Mouse (Mus musculus) kidney, postnatal 25 days (tissue): ENCODE measurements around the gene Scp2.
A peak's percentile ranks its signal among the peaks of the same experiment; 100 is the strongest.

Experiments
- DNase-seq, 2 experiments: peaks; one replicate each; pipeline ENCODE4 v3.0.0; 2021; ENCODE audit warnings: mixed read lengths in 2 of 2

Scp2 gene

DNA sequence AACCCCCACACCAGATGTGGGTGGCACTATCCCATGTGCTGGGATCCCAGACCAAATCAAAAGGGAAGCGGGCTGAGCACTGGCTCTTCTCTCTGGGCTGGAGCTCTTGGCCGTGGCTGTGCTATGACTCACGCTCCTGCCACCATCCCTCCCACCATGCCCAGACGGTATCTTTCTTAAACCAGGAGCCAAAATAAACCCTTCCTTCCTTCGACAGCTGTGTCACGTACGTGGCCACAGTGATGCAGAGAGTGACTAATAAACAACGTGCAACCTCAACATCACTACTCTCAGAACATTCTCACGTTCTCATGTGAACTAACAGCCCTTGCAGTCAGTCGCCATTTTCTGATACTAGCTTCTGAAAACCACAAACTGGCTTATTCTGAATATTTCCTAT lies 86.6 kb downstream of the Scp2 start:
- no peak for DNase-seq

DNA sequence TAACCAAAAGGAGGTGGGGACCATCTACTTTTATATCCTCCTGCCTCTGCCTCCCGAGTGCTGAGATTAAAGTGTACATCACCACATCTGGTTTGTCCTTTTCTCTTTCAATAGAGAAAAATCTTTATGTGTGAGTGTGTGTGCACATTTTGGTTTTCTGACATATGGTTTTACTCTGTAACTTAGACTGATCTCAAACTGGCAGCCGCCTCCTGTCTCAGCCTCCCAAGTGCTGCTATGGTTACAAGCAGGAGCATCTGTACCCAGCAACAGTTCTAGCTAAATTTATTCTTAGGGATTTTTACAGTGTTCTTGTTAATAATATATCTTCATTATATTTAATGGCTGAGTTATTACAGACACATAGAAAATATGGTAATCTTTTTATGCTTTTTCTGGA lies 87.6 kb downstream of the Scp2 start:
- no peak for DNase-seq

DNA sequence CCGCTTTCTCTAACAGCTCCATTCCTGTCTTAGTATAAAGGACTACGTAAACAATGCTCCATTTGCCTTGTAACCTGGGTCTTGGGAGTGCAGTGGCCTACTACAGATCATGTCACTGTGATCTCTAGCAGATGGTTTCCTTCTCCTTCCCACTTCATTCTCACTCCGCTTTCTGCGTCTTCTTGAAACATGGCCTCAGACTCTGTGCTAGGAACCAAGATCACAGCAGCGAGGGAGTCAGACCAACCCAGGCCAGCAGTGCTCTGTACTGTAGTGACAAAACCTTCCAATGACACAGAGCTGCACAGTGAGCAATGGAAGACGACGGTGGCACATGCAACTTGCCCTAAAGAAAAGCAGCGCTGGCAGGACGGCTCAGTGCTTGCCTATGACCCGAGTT lies 88.9 kb downstream of the Scp2 start:
- no peak for DNase-seq

DNA sequence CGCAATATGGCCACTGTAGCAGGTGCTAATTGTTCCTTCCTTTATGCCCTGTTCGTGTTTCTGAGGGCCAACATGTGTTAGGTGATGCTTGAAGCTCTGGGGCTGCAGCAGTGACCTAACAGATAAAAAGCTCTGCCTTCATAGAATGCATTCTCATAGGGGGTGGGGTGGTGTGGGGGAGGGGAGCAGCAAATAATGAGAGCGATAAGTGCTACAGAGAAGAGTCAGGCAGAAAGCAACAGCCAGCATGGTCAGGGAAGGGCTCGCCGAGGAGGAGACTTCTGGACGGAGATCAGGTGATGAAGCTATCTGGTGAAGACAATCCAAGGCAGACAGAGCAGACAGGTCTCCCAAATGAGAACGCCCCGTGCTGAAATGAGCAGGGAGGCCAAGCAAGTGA lies 92.1 kb downstream of the Scp2 start:
- no peak for DNase-seq

DNA sequence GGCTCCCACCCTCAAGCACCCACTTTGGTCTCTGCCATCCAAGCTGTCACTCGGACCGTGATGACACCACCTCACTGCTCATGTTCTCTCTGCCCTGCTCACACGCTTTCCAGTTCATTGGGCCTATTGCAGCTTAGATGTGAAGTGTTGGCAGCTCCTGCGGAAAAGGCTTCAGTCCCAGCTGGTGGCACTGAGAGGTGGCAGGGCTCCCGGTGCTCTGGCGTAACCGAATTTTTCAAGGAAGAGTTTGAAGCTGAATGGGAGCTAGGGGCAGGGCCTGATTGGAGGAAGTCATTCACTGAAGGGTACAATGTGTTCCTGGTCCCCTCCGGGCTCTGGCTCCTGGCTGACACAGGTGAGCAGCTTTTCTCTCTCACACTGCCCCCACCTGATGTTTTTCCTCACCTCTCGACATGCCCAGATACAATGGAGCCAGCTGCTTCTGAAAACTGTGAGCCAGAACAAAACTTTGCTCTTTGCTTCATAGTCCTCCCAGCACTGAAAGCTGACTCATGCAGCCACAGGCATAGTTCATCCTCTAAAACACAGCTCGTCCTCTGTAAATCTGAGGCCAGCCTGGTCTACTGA lies 93.0 kb downstream of the Scp2 start:
- DNase-seq = peak; percentile 5 to 65

DNA sequence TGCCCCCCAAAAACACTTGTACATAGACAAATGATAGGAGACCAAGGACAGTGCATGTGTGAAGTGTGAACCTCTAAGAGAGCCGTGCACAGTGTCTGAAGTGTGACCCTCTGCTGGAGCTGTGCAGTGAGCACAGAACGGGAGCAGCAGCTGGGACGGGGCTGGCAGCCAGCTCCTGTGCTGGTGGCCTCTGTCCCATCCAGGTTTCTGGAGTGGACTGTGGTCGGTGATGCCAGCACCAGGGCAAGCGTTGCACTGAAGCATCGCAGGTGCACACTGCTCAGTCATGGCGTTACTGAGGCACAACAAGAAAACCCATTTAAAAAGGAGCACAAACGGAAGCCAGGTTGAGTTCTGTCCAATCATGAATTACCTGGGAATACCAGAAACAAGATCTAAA lies 98.7 kb downstream of the Scp2 start:
- DNase-seq = no peak

DNA sequence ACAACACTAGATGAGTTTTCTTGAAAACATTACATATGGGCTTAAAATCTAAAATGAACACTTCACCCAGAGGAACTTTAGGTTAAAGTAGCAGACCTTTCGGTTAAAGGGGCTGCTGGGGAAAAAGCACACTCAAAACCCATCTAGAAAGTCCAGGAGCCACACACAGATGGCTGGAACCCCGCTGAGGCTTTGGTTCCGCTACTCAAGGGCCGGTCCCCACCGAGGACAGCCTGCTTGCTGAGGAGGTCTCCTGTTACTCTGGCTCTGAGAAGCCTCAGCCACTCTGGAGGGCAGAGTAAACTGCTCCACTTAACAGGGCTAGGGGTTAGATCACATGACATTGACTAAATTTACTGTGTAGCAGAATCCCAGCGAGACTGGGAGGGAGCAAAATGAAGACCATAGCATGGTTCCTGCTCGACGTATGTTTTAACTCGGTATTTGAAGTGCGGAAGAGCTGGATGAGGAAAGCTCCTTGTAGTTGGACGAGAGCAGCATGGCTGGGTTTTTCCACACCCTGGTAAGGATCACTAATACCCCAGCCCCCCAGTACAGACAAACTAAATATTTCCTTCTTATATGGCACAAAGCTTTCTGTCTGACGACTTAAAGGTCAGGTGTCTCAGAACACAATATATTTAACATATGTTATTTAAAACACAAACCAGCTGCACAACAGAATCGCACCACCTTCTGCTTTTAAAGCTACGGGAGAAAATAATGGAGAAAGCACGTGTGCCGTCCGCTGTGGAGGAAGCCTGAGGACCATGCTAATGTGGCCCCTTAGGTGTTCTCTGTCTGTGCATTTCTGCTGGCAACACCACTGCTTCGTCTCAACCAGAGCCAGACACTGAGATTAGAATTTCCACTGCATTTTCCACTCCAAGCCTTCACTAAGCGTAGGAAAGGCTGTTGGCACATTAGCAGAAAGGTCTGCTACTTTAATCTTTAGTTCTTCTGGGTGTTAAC lies 99.4 kb downstream of the Scp2 start:
- no peak for DNase-seq

DNA sequence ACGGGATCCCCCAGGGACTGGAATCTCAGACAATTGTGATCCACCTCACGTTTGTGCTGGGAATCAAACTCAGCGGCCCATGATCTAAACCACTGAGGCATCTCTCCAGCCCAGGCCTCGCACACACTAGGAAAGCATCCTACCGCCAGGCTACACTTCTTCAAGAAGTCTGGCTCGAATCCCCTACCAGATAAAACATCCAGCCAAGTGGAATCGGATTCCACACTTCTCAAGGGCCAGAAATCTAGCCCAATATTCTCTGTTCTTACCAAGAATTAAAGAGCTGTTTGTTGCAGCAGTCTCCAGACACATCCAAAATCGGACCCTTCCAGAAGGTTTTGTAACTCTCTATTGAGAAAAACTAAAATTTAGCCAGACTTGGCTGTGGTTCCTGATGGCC lies 107.8 kb downstream of the Scp2 start:
- DNase-seq = no peak

DNA sequence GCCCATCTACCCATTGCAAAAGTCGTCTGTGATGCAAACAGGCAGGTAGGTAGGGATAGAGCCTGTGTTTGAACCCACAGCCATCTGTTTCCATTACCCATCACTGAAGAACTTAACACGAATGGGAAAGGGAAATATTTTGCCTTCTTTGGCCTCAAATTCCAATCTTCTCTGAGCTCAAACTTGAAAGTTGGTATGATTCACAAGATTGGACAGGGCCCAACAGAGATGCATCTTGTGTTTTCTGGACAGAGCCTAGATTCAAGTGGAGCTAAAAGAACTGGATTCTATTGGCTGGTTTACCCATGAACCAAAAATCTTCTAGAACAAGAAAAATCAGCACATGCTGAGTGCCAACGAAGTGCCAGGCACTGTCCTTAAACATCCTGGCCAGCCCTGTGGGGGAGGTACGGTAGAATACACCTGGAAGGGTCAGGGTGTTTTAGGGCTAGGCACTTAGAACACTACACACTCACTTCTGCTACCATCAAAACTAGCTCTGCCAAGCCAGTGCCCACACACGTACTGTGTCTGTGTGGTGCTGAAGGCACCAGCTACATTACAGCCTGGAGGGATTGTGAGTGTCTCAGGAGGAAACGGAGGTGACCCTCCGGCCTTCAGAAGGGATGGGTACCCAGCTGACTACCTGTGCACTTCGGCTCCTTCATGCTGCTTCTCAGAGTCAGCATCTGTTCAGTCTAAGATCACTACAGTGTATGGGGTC lies 111.6 kb downstream of the Scp2 start:
- DNase-seq = no peak

DNA sequence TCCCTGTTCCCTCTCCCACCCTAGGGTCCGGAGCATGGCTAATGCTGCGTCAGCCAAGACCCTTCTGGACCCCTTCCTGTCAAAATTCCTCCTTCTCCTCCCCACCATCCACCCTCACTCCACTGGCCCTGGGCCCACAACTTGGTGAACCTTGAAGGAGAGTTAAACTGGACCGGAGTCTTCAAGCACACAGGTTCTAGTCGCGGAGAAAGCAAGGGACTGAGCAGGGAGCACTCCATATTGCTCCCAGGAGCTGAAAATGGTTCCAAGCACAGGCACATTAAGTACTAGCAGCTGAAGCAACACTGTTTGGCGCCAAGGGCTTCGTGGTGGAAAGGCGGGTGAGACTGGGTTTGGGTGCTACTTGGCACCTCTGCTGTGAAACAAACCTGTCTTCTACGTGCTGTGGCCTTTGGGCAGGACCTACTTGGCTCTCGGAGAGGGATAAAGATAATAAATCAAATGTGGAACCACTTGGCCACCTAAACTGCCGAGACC lies 112.4 kb downstream of the Scp2 start:
- no peak for DNase-seq

DNA sequence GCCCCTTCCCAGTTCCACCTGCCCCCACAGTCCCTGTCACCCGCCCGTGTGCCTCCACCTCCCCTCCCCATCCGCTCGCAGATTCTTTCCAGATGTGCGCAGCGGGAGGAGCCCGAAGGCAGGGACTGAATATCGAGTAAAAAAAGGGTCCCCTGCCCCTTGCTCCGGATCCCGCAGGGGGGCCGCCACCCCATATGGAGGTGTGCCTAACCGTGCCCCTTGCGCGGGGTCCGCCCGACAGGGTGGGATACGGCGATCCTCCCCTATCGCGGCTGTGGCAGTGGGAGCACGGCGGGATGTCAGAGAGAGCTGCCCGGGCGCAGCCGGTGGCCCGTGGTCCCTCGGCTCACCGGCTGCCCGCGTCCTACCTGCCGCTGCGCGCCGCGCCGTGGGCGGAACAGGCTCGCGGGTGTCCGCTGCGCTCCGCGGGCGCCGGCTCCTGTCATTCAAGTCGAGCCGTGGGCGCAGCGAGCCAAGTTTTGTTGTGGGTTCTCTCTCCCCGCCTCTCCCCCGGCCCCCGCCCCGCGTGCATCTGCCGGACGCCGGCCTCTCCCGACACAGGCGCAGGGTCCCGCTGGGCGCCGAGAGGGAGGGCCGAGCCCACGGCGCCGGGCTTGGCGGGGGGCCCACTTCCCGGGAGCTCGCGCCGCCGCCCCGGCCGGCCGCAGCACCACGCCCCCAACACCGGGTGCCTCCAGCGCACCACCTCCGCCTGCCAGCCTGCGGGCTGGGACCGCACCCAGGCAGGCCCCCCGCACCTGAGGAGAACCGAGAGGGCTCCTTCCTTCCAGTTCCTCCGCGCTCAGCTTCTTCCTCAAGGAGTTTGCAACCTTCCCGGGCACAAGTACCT lies 113.1 kb downstream of the Scp2 start:
- peak; percentile 60 to 80 for DNase-seq

DNA sequence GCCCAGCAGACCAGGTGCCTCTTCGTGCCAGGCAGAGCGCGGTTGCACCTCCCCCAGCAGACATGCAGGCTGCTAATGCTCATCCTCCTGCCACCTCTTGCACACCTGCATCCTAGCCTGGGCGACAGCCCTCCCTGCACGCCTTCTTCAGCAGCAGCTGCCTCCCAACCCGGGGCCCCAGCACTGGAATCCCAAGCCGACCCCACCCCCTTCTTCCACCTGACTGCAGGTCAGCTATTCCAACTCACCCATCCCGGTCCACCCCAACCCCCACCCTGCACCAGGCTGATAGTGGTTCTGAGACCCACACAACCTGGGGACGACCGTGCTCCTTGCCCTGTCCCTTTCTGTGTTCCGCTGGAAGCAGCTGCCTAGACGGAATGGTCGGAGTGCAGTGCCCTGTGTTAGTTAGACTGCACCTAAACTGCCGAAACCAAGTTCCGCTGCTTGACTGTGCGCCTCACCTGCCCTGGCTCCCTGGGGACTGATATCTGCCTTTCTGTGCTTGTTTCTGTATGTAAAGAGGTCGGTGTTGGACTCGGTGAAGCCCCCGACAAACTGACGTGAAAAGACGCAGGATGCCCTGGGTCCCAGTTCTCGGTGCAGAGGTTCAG lies 113.8 kb downstream of the Scp2 start:
- DNase-seq = peak; percentile 19 to 67

DNA sequence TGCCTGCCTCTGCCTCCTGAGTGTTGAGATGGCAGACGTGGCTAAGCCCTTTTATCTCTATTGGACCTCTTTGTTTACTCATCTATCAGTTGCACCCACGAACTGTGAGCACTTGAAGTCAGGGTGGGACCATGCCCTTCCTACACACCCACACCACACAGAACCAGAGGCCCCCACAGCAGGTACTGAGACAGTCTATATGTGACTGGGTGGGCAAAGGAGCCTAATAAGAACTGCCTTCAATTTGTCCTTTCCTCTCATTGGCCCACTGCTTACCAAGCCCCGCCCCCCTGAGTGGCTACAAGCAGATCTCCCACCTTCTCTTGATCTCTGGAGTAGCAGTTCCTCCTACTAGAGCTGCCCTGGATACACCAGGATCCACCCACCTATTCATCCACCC lies 118.6 kb downstream of the Scp2 start:
- no peak for DNase-seq

DNA sequence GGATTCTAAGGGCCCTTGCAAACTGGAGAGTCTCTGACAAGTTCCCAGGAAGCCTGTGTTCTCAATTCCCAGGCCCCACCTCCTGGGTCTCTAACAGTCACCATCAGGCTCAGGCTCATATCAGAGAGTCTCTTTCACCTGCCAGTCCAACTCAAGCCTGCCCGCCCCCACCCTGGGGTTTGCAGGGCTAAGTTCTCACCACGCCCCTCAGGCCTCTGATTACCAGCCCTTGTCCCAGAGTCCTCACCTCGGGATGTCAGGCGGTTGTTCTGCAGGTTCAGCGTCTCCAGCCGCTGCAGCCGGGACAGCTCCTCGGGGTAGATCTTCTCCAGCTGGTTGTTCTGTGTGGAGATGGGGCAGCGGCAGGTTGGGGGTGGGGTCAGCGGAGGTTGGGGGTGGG lies 119.5 kb downstream of the Scp2 start:
- peak; percentile 71 to 92 for DNase-seq

DNA sequence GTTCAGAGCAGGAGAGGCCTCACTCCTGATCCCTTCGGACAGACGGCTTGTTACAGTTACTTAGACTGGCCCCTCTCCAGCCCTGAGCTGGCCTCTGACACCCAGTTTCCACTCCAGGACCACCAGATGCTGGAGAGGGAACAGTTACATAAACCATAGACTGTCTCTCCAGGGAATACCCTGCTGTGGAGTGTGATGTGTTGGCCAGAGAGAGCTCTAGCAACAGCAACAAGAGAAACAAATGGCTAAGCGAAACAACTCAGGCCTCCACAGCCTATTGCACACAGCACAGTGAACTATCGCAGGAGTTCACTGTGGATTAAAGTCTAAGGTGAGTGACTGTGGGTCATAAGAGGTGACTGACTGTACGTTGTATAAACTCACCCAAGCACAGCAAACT lies 120.2 kb downstream of the Scp2 start:
- DNase-seq = peak; percentile 47 to 91

DNA sequence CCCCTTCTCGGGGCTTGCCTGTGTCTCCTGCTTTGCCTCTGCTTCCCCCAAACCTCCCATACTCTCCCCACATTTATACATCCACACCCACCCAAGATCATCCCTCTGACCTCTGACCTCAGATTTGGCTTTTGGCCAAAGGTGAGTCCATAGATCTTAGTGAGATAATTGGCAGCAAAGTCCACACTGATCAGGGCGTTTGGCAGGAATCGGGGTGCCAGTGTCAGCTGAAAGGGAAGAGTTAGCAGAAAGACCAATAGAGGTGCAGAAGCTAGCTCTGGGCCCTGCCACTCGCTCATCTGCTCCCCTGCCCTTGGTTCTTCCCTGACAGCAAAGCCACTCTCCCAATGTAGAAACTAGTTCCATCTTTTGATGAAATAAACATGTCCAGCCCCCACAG lies 121.6 kb downstream of the Scp2 start:
- DNase-seq = peak; percentile 31 to 63

DNA sequence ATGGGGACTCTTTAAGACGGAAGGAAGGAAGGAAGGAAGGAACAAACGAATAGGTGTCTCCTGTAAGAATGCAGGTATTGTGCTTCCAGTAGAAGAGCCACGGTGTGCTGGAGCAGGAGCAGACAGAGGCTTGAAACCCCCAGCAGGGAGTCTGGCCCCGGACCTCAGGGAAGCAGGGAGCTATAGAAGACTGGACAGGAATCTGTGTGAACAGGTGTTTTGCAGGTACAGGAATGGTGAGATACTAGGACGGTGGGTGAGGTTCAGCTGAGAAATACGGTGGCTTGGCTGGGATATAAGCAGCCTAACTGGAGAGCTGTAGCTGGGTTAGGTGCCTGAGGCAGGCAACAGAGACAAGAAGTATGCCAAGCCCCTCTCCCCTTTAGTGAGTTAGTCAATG lies 124.6 kb downstream of the Scp2 start:
- DNase-seq = no peak

DNA sequence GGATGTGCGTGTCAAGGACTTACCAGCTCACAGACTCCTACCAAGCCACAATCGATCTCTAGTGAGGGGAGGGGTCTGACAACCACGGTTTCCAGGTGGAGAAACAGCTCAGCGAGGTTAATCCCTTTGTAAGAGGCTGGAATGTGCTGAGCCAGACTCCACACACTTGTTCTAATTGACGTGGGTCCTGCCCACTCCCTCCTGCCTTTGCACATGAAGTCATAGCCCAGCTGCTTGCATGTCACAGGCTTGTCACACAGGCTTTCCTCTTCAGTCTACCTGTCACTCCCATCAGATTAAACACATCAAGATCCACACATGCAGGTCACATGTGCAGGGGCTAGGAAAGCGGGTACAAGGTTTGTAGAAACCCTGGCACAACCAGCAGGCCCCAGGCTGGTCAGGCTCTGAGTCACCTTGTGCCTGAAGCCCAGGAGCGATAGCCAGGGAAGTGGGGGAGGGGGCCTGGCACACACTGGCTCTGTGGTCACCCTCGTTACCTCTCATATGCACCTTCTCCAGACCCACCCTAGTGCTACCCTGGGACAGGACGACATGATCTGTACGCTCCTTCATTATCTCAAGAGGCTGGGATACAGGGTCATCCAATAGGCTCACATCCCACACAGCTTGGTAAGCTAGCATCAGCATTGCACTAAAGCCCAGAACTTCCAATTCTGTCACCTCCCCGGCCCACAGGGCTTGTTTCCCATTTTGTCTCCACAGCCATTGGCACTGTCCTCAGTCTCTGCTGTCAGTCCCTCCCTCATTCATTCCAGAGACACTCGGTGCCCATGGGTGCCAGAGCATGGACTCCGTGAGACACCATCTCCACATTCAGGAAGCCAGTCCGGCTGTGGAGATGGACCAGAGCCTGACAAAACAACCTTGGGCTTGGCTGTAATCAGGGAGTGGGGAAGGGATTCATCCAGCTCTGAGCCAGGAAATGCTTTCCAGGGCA lies 125.6 kb downstream of the Scp2 start:
- no peak for DNase-seq

DNA sequence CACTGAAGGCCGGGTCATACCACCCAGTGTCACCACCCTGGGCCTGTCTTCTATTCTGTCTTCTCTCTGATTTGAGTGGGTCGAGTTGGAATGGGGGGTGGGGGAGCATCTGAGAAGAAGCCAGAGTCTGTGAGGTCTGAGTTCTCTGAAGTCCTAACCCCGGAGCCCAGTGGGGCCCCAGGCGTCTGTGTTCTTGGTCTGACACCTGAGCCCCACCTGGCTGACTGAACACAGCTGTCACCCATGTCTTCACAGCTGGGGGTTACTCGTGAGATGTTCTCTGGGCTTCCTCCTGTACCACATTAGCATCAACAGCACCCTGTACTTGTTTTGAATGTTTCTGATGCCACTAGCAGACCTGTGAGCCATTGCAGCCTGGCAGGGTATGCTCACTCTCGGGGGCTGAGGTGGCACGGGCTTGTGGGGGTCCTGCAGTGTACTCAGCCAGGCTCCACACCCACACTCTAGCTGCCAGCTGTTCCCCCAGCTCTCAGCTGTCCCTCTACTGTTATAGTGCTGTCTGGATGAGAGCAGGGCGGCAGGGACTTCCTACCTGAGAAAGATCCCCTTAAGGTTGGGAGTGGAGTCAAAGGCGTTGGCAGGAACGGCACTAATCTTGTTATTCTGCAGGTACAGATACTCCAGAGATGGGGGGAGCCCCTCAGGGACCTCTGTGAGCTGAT lies 126.4 kb downstream of the Scp2 start:
- no peak for DNase-seq

DNA sequence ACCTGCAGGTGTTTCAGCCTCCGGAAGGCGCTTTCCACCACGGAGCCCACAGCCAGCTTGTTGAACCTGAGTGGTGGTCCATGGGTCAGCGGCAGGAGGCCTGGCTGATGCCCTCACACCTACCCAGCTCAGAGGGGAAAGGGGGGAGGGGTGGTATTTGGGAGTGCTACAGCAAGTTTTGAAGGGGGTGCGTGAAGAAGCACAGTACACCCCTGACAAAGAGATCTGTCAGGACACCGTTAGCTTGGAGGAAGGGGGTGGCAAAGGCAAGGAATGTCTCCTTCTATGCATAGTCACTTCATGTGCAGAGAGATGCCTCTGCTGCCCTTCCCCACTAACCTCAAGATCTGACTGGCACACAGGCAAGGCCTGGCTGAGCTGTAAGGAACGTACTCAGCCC lies 127.0 kb downstream of the Scp2 start:
- DNase-seq = no peak
